In genomic region chr6:72550025-72550424, GRCm38 (mm10) we compare ENCODE assay signal across 13 mouse cellular contexts. TPM values are rescaled to one million over a fixed set of nuclear protein-coding genes. Genes with fewer than 3 reads are reported as not detected.
DNase-seq lines count a peak whose midpoint lies in the region; ATAC-seq and TF ChIP-seq lines count a peak whose summit lies in the region.
"Had no signal": no experiment of that assay in that cellular context is flagged by ENCODE, and none has a peak within 500 bp of the region (broad histone marks: within the 10 kb centered on the region; RNA-seq: fewer than 3 reads in every experiment).

No protein-coding gene starts in this region.

- H3K4me2 ChIP-seq in kidney, embryonic 15.5 days, result no peak overlapping the region
- peak overlapping the region; percentile 15; the same call in 1 of the 2 replicates for H3K4me2 ChIP-seq in limb, embryonic 15.5 days
- H3K4me2 ChIP-seq in stomach, embryonic 16.5 days (ENCODE audit: low read depth, low read length), result peak overlapping the region; percentile 31
- H3K4me2 ChIP-seq: hindbrain, embryonic 12.5 days; limb, embryonic 12.5 days had no signal

- no peaks in the 10 kb centered on the region for H3K27me3 ChIP-seq in kidney, embryonic 15.5 days
- H3K27me3 ChIP-seq in limb, embryonic 15.5 days, result no peaks in the 10 kb centered on the region
- H3K27me3 ChIP-seq in stomach, embryonic 16.5 days (ENCODE audit: control insufficient read depth, insufficient read depth, low read length), result no peaks in the 10 kb centered on the region
- H3K27me3 ChIP-seq: hindbrain, embryonic 12.5 days; limb, embryonic 12.5 days had no signal

- TF ChIP-seq POLR2A in bone marrow, adult 2 months (IDR thresholded peaks at IDR 0.05; ENCODE audit: borderline replicate concordance, control insufficient read depth, low read depth, low read length), result no peak

- DNase-seq in kidney, postnatal 36 days, result no peak
- DNase-seq in embryo, embryonic 11 days, result no peak
- no peak for DNase-seq in thymus, postnatal 4 days
- DNase-seq: cerebellum, adult 8-10 months; lung, postnatal 4 days; thymus, postnatal 25 days had no signal

- H3K27ac ChIP-seq in kidney, embryonic 15.5 days, result peak overlapping the region; percentile 18; the same call in 1 of the 2 replicates
- peak overlapping the region; percentile 73 for H3K27ac ChIP-seq in bone marrow, adult 2 months (ENCODE audit: control insufficient read depth, insufficient read depth, low read depth, low read length, poor library complexity)
- H3K27ac ChIP-seq in limb, embryonic 15.5 days, result peak overlapping the region; percentile 59; the same call in 1 of the 2 replicates
- peak overlapping the region; percentile 94 for H3K27ac ChIP-seq in stomach, embryonic 16.5 days (ENCODE audit: low read length)
- H3K27ac ChIP-seq: hindbrain, embryonic 12.5 days; limb, embryonic 12.5 days had no signal

- H3K9me3 ChIP-seq in kidney, embryonic 15.5 days (replicated peaks), result no peaks in the 10 kb centered on the region
- no peaks in the 10 kb centered on the region for H3K9me3 ChIP-seq in limb, embryonic 15.5 days
- no peaks in the 10 kb centered on the region for H3K9me3 ChIP-seq in stomach, embryonic 16.5 days (replicated peaks; ENCODE audit: control insufficient read depth, low read length)
- H3K9me3 ChIP-seq: hindbrain, embryonic 12.5 days had no signal

- WGBS in kidney, embryonic 15.5 days, result 57% methylated on average over 6 of the region's 6 CpGs
- WGBS in bone marrow, adult 2 months, result 55% methylated on average over 6 of the region's 6 CpGs
- 57% methylated on average over 6 of the region's 6 CpGs for WGBS in limb, embryonic 15.5 days
- 65% methylated on average over 6 of the region's 6 CpGs for WGBS in stomach, embryonic 16.5 days

- no peaks in the 10 kb centered on the region for H3K36me3 ChIP-seq in kidney, embryonic 15.5 days
- no peaks in the 10 kb centered on the region for H3K36me3 ChIP-seq in limb, embryonic 15.5 days
- H3K36me3 ChIP-seq in stomach, embryonic 16.5 days (ENCODE audit: control insufficient read depth, insufficient read depth, low read length), result no peaks in the 10 kb centered on the region
- H3K36me3 ChIP-seq: hindbrain, embryonic 12.5 days; limb, embryonic 12.5 days had no signal

- no peak overlapping the region for H3K9ac ChIP-seq in kidney, embryonic 15.5 days
- H3K9ac ChIP-seq in limb, embryonic 15.5 days, result no peak overlapping the region
- H3K9ac ChIP-seq in stomach, embryonic 16.5 days (ENCODE audit: low read length), result peak overlapping the region; percentile 41; the same call in 1 of the 2 replicates
- H3K9ac ChIP-seq: hindbrain, embryonic 12.5 days; limb, embryonic 12.5 days had no signal

- no peak for TF ChIP-seq CTCF in bone marrow, adult 2 months (IDR thresholded peaks at IDR 0.05; ENCODE audit: control insufficient read depth, insufficient read depth, low read length)

- no peak for ATAC-seq in kidney, embryonic 15.5 days (replicated peaks; ENCODE audit: low FRiP score)
- ATAC-seq in limb, embryonic 15.5 days (ENCODE audit: insufficient number of reproducible peaks, low FRiP score, low TSS enrichment, low read depth), result no peak
- ATAC-seq in stomach, embryonic 16.5 days (ENCODE audit: insufficient read depth, low FRiP score), result no peak

- no peak overlapping the region for H3K4me3 ChIP-seq in kidney, embryonic 15.5 days (replicated peaks)
- H3K4me3 ChIP-seq in bone marrow, adult 2 months (replicated peaks; ENCODE audit: control insufficient read depth, low read depth, low read length), result peak overlapping the region; percentile 69
- no peak overlapping the region for H3K4me3 ChIP-seq in limb, embryonic 15.5 days
- peak overlapping the region; percentile 16; the same call in 1 of the 2 replicates for H3K4me3 ChIP-seq in stomach, embryonic 16.5 days (replicated peaks; ENCODE audit: low read length)
- H3K4me3 ChIP-seq: hindbrain, embryonic 12.5 days; limb, embryonic 12.5 days had no signal

- peaks cover 43% of the 10 kb centered on the region for H3K4me1 ChIP-seq in kidney, embryonic 15.5 days
- H3K4me1 ChIP-seq in bone marrow, adult 2 months (ENCODE audit: control insufficient read depth, insufficient read depth, low read length), result peaks cover 13% of the 10 kb centered on the region
- peaks cover 35% of the 10 kb centered on the region for H3K4me1 ChIP-seq in limb, embryonic 15.5 days
- 0 out of 2 replicates have a peak, but pooled peaks cover 11% of the 10 kb centered on the region for H3K4me1 ChIP-seq in stomach, embryonic 16.5 days (ENCODE audit: control insufficient read depth, insufficient read depth, low read length)

RNA-seq across cellular contexts. Expression of gene Capg, which starts 5.8 kb away (rescaled TPM):
- 68.4 and 70.7 TPM in 2 replicates for polyA plus RNA-seq in kidney, embryonic 15.5 days (2015; fragmentation: Nextera tagmentation; extraction: Ambion mirVana)
- polyA plus RNA-seq in bone marrow, adult 2 months (2011; ENCODE audit: insufficient read depth, insufficient read length, low replicate concordance, missing spikeins), result 16.4 and 60.4 TPM in 2 replicates
- 123 and 127 TPM in 2 replicates for polyA plus RNA-seq in limb, embryonic 15.5 days (2015; fragmentation: Nextera tagmentation; extraction: Ambion mirVana)
- 142 and 180 TPM in 2 replicates for polyA plus RNA-seq in stomach, embryonic 16.5 days (2015; fragmentation: Nextera tagmentation; extraction: Ambion mirVana)

RNA-seq across cellular contexts. Expression of gene Sh2d6, which starts 28.5 kb away (rescaled TPM):
- polyA plus RNA-seq in kidney, embryonic 15.5 days (2015; fragmentation: Nextera tagmentation; extraction: Ambion mirVana), result 0.13 and 0.14 TPM in 2 replicates
- not detected in 2 replicates for polyA plus RNA-seq in bone marrow, adult 2 months (2011; ENCODE audit: insufficient read depth, insufficient read length, low replicate concordance, missing spikeins)
- polyA plus RNA-seq in limb, embryonic 15.5 days (2015; fragmentation: Nextera tagmentation; extraction: Ambion mirVana), result 0.17 and 0.36 TPM in 2 replicates
- 0.21 and 0.24 TPM in 2 replicates for polyA plus RNA-seq in stomach, embryonic 16.5 days (2015; fragmentation: Nextera tagmentation; extraction: Ambion mirVana)
- polyA plus RNA-seq: heart, embryonic 11.5 days had no signal

RNA-seq across cellular contexts. Expression of gene Elmod3, which starts 48.2 kb away (rescaled TPM):
- polyA plus RNA-seq in kidney, embryonic 15.5 days (2015; fragmentation: Nextera tagmentation; extraction: Ambion mirVana), result 14.6 and 16.8 TPM in 2 replicates
- 2.7 and 5.2 TPM in 2 replicates for polyA plus RNA-seq in bone marrow, adult 2 months (2011; ENCODE audit: insufficient read depth, insufficient read length, low replicate concordance, missing spikeins)
- 18.2 and 18.8 TPM in 2 replicates for polyA plus RNA-seq in limb, embryonic 15.5 days (2015; fragmentation: Nextera tagmentation; extraction: Ambion mirVana)
- 18.1 and 19.6 TPM in 2 replicates for polyA plus RNA-seq in stomach, embryonic 16.5 days (2015; fragmentation: Nextera tagmentation; extraction: Ambion mirVana)

RNA-seq across cellular contexts. Expression of gene Retsat, which starts 48.2 kb away (rescaled TPM):
- polyA plus RNA-seq in kidney, embryonic 15.5 days (2015; fragmentation: Nextera tagmentation; extraction: Ambion mirVana), result 22.1 and 24.6 TPM in 2 replicates
- polyA plus RNA-seq in bone marrow, adult 2 months (2011; ENCODE audit: insufficient read depth, insufficient read length, low replicate concordance, missing spikeins), result 1.3 and 4.0 TPM in 2 replicates
- polyA plus RNA-seq in limb, embryonic 15.5 days (2015; fragmentation: Nextera tagmentation; extraction: Ambion mirVana), result 16.3 and 17.3 TPM in 2 replicates
- polyA plus RNA-seq in stomach, embryonic 16.5 days (2015; fragmentation: Nextera tagmentation; extraction: Ambion mirVana), result 29.6 and 32.7 TPM in 2 replicates

Comparison
In these comparisons a context has a peak if more than half of its experiments do, and no peak if none do; other contexts are left out.
1. H3K27ac ChIP-seq: peak in every context shown above with its lines; median percentile 94 in stomach, embryonic 16.5 days; 73 in bone marrow, adult 2 months; 59 in limb, embryonic 15.5 days; 18 in kidney, embryonic 15.5 days.
2. H3K4me3 ChIP-seq: peak in bone marrow, adult 2 months (single experiment) and stomach, embryonic 16.5 days (single experiment); none in kidney, embryonic 15.5 days (single experiment) and limb, embryonic 15.5 days (single experiment).